Mouse (Mus musculus): ENCODE results near the gene Rras. TPM values are rescaled to one million over a fixed set of nuclear protein-coding genes. Genes with fewer than 3 reads are reported as not detected.

Rras gene
- polyA plus RNA-seq (2014; fragmentation: Illumina TruSeq; extraction: RNeasy Lipid Tissue Mini Kit (QIAGEN cat#74804); ENCODE audit: low read depth, low replicate concordance) = 3.2 TPM

GRCm38 (mm10) chr7:45017242-45018061 lies at the start of gene Rras:
TSS of gene Rras (plus strand) at chr7:45017961.

GRCm38 (mm10) chr7:44974383-44975116 lies 43.2 kb upstream of the Rras start, which contains the start of gene Cpt1c:
TSS of gene Cpt1c (minus strand) at chr7:44974851.

GRCm38 (mm10) chr7:44986192-44986878 lies 31.4 kb upstream of the Rras start, which contains the start of gene Prmt1:
TSS of gene Prmt1 (minus strand) at chr7:44986568.

GRCm38 (mm10) chr7:44997231-44997939 lies 20.4 kb upstream of the Rras start, which contains the start of gene Irf3:
TSS of gene Irf3 (plus strand) at chr7:44997648.

GRCm38 (mm10) chr7:44998501-44998955 lies 19.2 kb upstream of the Rras start, which contains the start of gene Bcl2l12:
TSS of gene Bcl2l12 (minus strand) at chr7:44998712.

GRCm38 (mm10) chr7:45015957-45016612 lies 1.7 kb upstream of the Rras start, which contains the start of gene Scaf1:
TSS of gene Scaf1 (minus strand) at chr7:45016363.

GRCm38 (mm10) chr7:45052862-45053116 lies 35.0 kb downstream of the Rras start, which contains the start of gene Prr12:
TSS of gene Prr12 (minus strand) at chr7:45052881.

GRCm38 (mm10) chr7:45062239-45062835 lies 44.6 kb downstream of the Rras start, which contains the start of the genes Nosip and Prrg2:
TSS of gene Nosip (plus strand) at chr7:45062429.
TSS of gene Prrg2 (minus strand) at chr7:45062677.

Other genes with a start within 250 kb of the Rras start
- 4.4 TPM for gene Nup62, start 201.9 kb upstream of the Rras start, polyA plus RNA-seq (2014; fragmentation: Illumina TruSeq; extraction: RNeasy Lipid Tissue Mini Kit (QIAGEN cat#74804); ENCODE audit: low read depth, low replicate concordance)
- gene Il4i1, start 201.6 kb upstream of the Rras start, polyA plus RNA-seq (2014; fragmentation: Illumina TruSeq; extraction: RNeasy Lipid Tissue Mini Kit (QIAGEN cat#74804); ENCODE audit: low read depth, low replicate concordance) = not detected
- 3.8 TPM for gene Atf5, start 201.3 kb upstream of the Rras start, polyA plus RNA-seq (2014; fragmentation: Illumina TruSeq; extraction: RNeasy Lipid Tissue Mini Kit (QIAGEN cat#74804); ENCODE audit: low read depth, low replicate concordance)
- gene Akt1s1, start 169.0 kb upstream of the Rras start, polyA plus RNA-seq (2014; fragmentation: Illumina TruSeq; extraction: RNeasy Lipid Tissue Mini Kit (QIAGEN cat#74804); ENCODE audit: low read depth, low replicate concordance) = 1.7 TPM
- 1.0 TPM for gene Tbc1d17, start 168.9 kb upstream of the Rras start, polyA plus RNA-seq (2014; fragmentation: Illumina TruSeq; extraction: RNeasy Lipid Tissue Mini Kit (QIAGEN cat#74804); ENCODE audit: low read depth, low replicate concordance)
- 0.19 TPM for gene Pnkp, start 160.8 kb upstream of the Rras start, polyA plus RNA-seq (2014; fragmentation: Illumina TruSeq; extraction: RNeasy Lipid Tissue Mini Kit (QIAGEN cat#74804); ENCODE audit: low read depth, low replicate concordance)
- gene Ptov1, start 148.2 kb upstream of the Rras start, polyA plus RNA-seq (2014; fragmentation: Illumina TruSeq; extraction: RNeasy Lipid Tissue Mini Kit (QIAGEN cat#74804); ENCODE audit: low read depth, low replicate concordance) = not detected
- 2.7 TPM for gene Med25, start 125.2 kb upstream of the Rras start, polyA plus RNA-seq (2014; fragmentation: Illumina TruSeq; extraction: RNeasy Lipid Tissue Mini Kit (QIAGEN cat#74804); ENCODE audit: low read depth, low replicate concordance)
- 3.2 TPM for gene Fuz, start 121.9 kb upstream of the Rras start, polyA plus RNA-seq (2014; fragmentation: Illumina TruSeq; extraction: RNeasy Lipid Tissue Mini Kit (QIAGEN cat#74804); ENCODE audit: low read depth, low replicate concordance)
- gene Ap2a1, start 88.5 kb upstream of the Rras start, polyA plus RNA-seq (2014; fragmentation: Illumina TruSeq; extraction: RNeasy Lipid Tissue Mini Kit (QIAGEN cat#74804); ENCODE audit: low read depth, low replicate concordance) = 19.4 TPM
- gene Tsks, start 74.8 kb upstream of the Rras start, polyA plus RNA-seq (2014; fragmentation: Illumina TruSeq; extraction: RNeasy Lipid Tissue Mini Kit (QIAGEN cat#74804); ENCODE audit: low read depth, low replicate concordance) = not detected
- gene Cpt1c, start 43.1 kb upstream of the Rras start, polyA plus RNA-seq (2014; fragmentation: Illumina TruSeq; extraction: RNeasy Lipid Tissue Mini Kit (QIAGEN cat#74804); ENCODE audit: low read depth, low replicate concordance) = 0.44 TPM
- gene Prmt1, start 31.4 kb upstream of the Rras start, polyA plus RNA-seq (2014; fragmentation: Illumina TruSeq; extraction: RNeasy Lipid Tissue Mini Kit (QIAGEN cat#74804); ENCODE audit: low read depth, low replicate concordance) = 3.3 TPM
- 24.0 TPM for gene Irf3, start 20.3 kb upstream of the Rras start, polyA plus RNA-seq (2014; fragmentation: Illumina TruSeq; extraction: RNeasy Lipid Tissue Mini Kit (QIAGEN cat#74804); ENCODE audit: low read depth, low replicate concordance)
- gene Bcl2l12, start 19.2 kb upstream of the Rras start, polyA plus RNA-seq (2014; fragmentation: Illumina TruSeq; extraction: RNeasy Lipid Tissue Mini Kit (QIAGEN cat#74804); ENCODE audit: low read depth, low replicate concordance) = 0.76 TPM
- 6.3 TPM for gene Scaf1, start 1.6 kb upstream of the Rras start, polyA plus RNA-seq (2014; fragmentation: Illumina TruSeq; extraction: RNeasy Lipid Tissue Mini Kit (QIAGEN cat#74804); ENCODE audit: low read depth, low replicate concordance)
- 0.22 TPM for gene Prr12, start 34.9 kb downstream of the Rras start, polyA plus RNA-seq (2014; fragmentation: Illumina TruSeq; extraction: RNeasy Lipid Tissue Mini Kit (QIAGEN cat#74804); ENCODE audit: low read depth, low replicate concordance)
- gene Nosip, start 44.5 kb downstream of the Rras start, polyA plus RNA-seq (2014; fragmentation: Illumina TruSeq; extraction: RNeasy Lipid Tissue Mini Kit (QIAGEN cat#74804); ENCODE audit: low read depth, low replicate concordance) = 6.3 TPM
- gene Prrg2, start 44.7 kb downstream of the Rras start, polyA plus RNA-seq (2014; fragmentation: Illumina TruSeq; extraction: RNeasy Lipid Tissue Mini Kit (QIAGEN cat#74804); ENCODE audit: low read depth, low replicate concordance) = 10.9 TPM
- gene Rcn3, start 74.3 kb downstream of the Rras start, polyA plus RNA-seq (2014; fragmentation: Illumina TruSeq; extraction: RNeasy Lipid Tissue Mini Kit (QIAGEN cat#74804); ENCODE audit: low read depth, low replicate concordance) = not detected
- gene Fcgrt, start 85.9 kb downstream of the Rras start, polyA plus RNA-seq (2014; fragmentation: Illumina TruSeq; extraction: RNeasy Lipid Tissue Mini Kit (QIAGEN cat#74804); ENCODE audit: low read depth, low replicate concordance) = 8.9 TPM
- gene Rps11, start 106.5 kb downstream of the Rras start, polyA plus RNA-seq (2014; fragmentation: Illumina TruSeq; extraction: RNeasy Lipid Tissue Mini Kit (QIAGEN cat#74804); ENCODE audit: low read depth, low replicate concordance) = 378 TPM
- gene Rpl13a, start 110.8 kb downstream of the Rras start, polyA plus RNA-seq (2014; fragmentation: Illumina TruSeq; extraction: RNeasy Lipid Tissue Mini Kit (QIAGEN cat#74804); ENCODE audit: low read depth, low replicate concordance) = 519 TPM
- gene Gm45713, start 118.3 kb downstream of the Rras start, polyA plus RNA-seq (2014; fragmentation: Illumina TruSeq; extraction: RNeasy Lipid Tissue Mini Kit (QIAGEN cat#74804); ENCODE audit: low read depth, low replicate concordance) = not detected
- gene Flt3l, start 118.5 kb downstream of the Rras start, polyA plus RNA-seq (2014; fragmentation: Illumina TruSeq; extraction: RNeasy Lipid Tissue Mini Kit (QIAGEN cat#74804); ENCODE audit: low read depth, low replicate concordance) = 14.4 TPM
- 1.2 TPM for gene Pih1d1, start 136.3 kb downstream of the Rras start, polyA plus RNA-seq (2014; fragmentation: Illumina TruSeq; extraction: RNeasy Lipid Tissue Mini Kit (QIAGEN cat#74804); ENCODE audit: low read depth, low replicate concordance)
- gene Aldh16a1, start 136.6 kb downstream of the Rras start, polyA plus RNA-seq (2014; fragmentation: Illumina TruSeq; extraction: RNeasy Lipid Tissue Mini Kit (QIAGEN cat#74804); ENCODE audit: low read depth, low replicate concordance) = 12.3 TPM
- not detected for gene Slc17a7, start 146.0 kb downstream of the Rras start, polyA plus RNA-seq (2014; fragmentation: Illumina TruSeq; extraction: RNeasy Lipid Tissue Mini Kit (QIAGEN cat#74804); ENCODE audit: low read depth, low replicate concordance)
- not detected for gene Gfy, start 161.6 kb downstream of the Rras start, polyA plus RNA-seq (2014; fragmentation: Illumina TruSeq; extraction: RNeasy Lipid Tissue Mini Kit (QIAGEN cat#74804); ENCODE audit: low read depth, low replicate concordance)
- not detected for gene Pth2, start 163.0 kb downstream of the Rras start, polyA plus RNA-seq (2014; fragmentation: Illumina TruSeq; extraction: RNeasy Lipid Tissue Mini Kit (QIAGEN cat#74804); ENCODE audit: low read depth, low replicate concordance)
- gene Ccdc155, start 186.9 kb downstream of the Rras start, polyA plus RNA-seq (2014; fragmentation: Illumina TruSeq; extraction: RNeasy Lipid Tissue Mini Kit (QIAGEN cat#74804); ENCODE audit: low read depth, low replicate concordance) = not detected
- gene Dkkl1, start 194.2 kb downstream of the Rras start, polyA plus RNA-seq (2014; fragmentation: Illumina TruSeq; extraction: RNeasy Lipid Tissue Mini Kit (QIAGEN cat#74804); ENCODE audit: low read depth, low replicate concordance) = not detected
- gene Tead2, start 197.8 kb downstream of the Rras start, polyA plus RNA-seq (2014; fragmentation: Illumina TruSeq; extraction: RNeasy Lipid Tissue Mini Kit (QIAGEN cat#74804); ENCODE audit: low read depth, low replicate concordance) = 1.1 TPM
- 3.6 TPM for gene Cd37, start 221.2 kb downstream of the Rras start, polyA plus RNA-seq (2014; fragmentation: Illumina TruSeq; extraction: RNeasy Lipid Tissue Mini Kit (QIAGEN cat#74804); ENCODE audit: low read depth, low replicate concordance)
- not detected for gene Slc6a16, start 223.1 kb downstream of the Rras start, polyA plus RNA-seq (2014; fragmentation: Illumina TruSeq; extraction: RNeasy Lipid Tissue Mini Kit (QIAGEN cat#74804); ENCODE audit: low read depth, low replicate concordance)

Measured in sigmoid colon, adult 10 weeks (tissue).